In the genomic region with DNA sequence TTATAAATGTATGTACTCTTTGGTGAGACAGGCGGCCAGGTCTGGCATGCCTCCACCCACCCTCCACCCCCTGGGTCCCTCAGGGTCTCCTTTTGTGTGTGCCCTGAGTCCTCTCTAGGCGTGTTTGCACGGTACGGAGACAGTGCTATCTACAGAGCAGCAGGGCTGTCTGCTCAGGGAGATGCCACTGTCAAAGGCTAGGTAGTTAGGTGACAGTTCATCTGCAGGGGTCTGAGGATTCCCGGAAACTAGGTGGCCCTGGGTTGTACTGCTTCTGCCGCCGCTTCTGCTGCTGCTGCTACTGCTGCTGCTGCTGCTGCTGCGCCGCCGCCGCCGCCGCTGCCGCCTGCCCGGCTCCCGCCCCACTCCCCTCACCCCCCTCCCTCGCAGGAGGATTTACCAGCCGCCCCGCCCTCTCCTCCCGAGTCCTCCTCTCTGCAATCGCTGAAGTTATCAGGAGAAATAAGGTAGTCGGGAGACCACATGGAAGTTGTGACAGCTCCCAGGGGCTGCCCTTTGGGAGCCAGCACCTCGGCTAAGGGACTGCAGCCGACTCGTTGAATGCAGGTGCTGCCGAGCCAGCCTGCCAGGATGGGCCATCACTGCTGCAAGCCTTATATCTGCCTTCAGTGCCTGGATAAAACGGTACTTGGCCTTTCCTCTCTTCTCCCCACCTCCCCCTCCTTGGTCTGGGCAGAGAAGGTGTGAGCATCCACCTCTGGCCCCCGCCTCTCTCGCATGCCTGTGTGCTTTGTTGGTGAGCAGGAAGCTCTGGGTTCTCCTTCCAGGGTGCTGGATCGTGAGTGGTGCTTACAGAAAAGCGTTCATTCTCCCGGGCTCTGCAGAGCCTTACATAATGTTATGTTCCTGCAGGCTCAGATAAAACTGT, we compare ENCODE assay signal across 8 mouse cellular contexts.
DNase-seq lines count a peak whose midpoint lies in the region; ATAC-seq lines count a peak whose summit lies in the region.

No protein-coding gene starts in this region.

- no peak overlapping the region for H3K27ac ChIP-seq in liver, embryonic 13.5 days

- peak; percentile 22; the same call in 1 of the 2 replicates for ATAC-seq in granulocyte monocyte progenitor cell, adult 5-6 weeks (replicated peaks; ENCODE audit: poor library complexity, severe bottlenecking)
- ATAC-seq in liver, embryonic 13.5 days (ENCODE audit: low read depth): no peak
- ATAC-seq in erythroid progenitor cell, adult 5-6 weeks (replicated peaks; ENCODE audit: low FRiP score, poor library complexity, severe bottlenecking): no peak

- H3K27me3 ChIP-seq in liver, embryonic 13.5 days: peaks cover 31% of the 10 kb centered on the region

- 2% methylated on average over 32 of the region's 32 CpGs for WGBS in liver, embryonic 13.5 days (ENCODE audit: insufficient replicate concordance)

- H3K4me2 ChIP-seq in liver, embryonic 13.5 days: peak overlapping the region; percentile 52

- no peaks in the 10 kb centered on the region for H3K36me3 ChIP-seq in liver, embryonic 13.5 days

- H3K4me1 ChIP-seq in liver, embryonic 13.5 days (replicated peaks): no peaks in the 10 kb centered on the region

- no peaks in the 10 kb centered on the region for H3K9me3 ChIP-seq in liver, embryonic 13.5 days (replicated peaks)

- H3K4me3 ChIP-seq in liver, embryonic 13.5 days (replicated peaks): peak overlapping the region; percentile 39

- intact Hi-C loops in heart, postnatal 25 days (cut with DNase I): no loop called here

- DNase-seq in heart, adult 18-20 months: peak; percentile 41 to 45
- DNase-seq in heart, postnatal 25 days (ENCODE audit: low spot score): no peak
- peak; percentile 9 to 13 for DNase-seq in cerebellum, postnatal 36 days
- peak; percentile 61 for DNase-seq in layer of hippocampus, adult 11-12 months (ENCODE audit: low spot score)
- no peak for DNase-seq in liver, embryonic 13.5 days
- peak; percentile 3 for DNase-seq in ovary, postnatal 14 days (ENCODE audit: low spot score)

- no peak overlapping the region for H3K9ac ChIP-seq in liver, embryonic 13.5 days

Comparison
In these comparisons a context has a peak if more than half of its experiments do, and no peak if none do; other contexts are left out.
1. DNase-seq: peak in heart, adult 18-20 months (2 of 2), cerebellum, postnatal 36 days (2 of 2), layer of hippocampus, adult 11-12 months (single experiment) and ovary, postnatal 14 days (single experiment); none in heart, postnatal 25 days (single experiment) and liver, embryonic 13.5 days (single experiment).